Mouse (Mus musculus) intestine, postnatal 0 days (tissue): ENCODE data around the gene Kifc1. TPM values are rescaled to one million over a fixed set of nuclear protein-coding genes. Genes with fewer than 3 reads are reported as not detected.

Source experiments
- ATAC-seq: fragments of 200-750 bp; cut with Nextera tagmentation; 2 replicates; pipeline ENCODE4 v1.8.0; 2017; ENCODE audit warnings: mild to moderate bottlenecking, moderate TSS enrichment, moderate library complexity
- H3K27ac ChIP-seq: fragments of 300-500 bp; sonication (generic); 2 replicates; pipeline ENCODE4 v1.5.1; 2014; ENCODE audit warnings: mild to moderate bottlenecking, low read depth, low read length, moderate library complexity
- H3K27me3 ChIP-seq: fragments of 300-500 bp; sonication (generic); replicated peaks from 2 replicates; pipeline ENCODE4 v1.6.1; 2014; ENCODE audit warnings: low read length, mixed read lengths; ENCODE audit not compliant: control insufficient read depth, insufficient read depth
- H3K36me3 ChIP-seq: fragments of 300-500 bp; sonication (generic); 2 replicates; pipeline ENCODE4 v1.6.1; 2014; ENCODE audit warnings: mild to moderate bottlenecking, moderate library complexity; ENCODE audit not compliant: control insufficient read depth, insufficient read depth
- H3K4me1 ChIP-seq: fragments of 300-500 bp; sonication (generic); replicated peaks from 2 replicates; pipeline ENCODE4 v1.6.1; 2014; ENCODE audit warnings: antibody characterized with exemption, low read length, mixed read lengths; ENCODE audit not compliant: control insufficient read depth, insufficient read depth
- H3K4me2 ChIP-seq: fragments of 300-500 bp; sonication (generic); replicated peaks from 2 replicates; pipeline ENCODE4 v1.6.1; 2014; ENCODE audit warnings: low read depth, mild to moderate bottlenecking, moderate library complexity
- H3K4me3 ChIP-seq: fragments of 300-500 bp; sonication (generic); 2 replicates; pipeline ENCODE4 v1.5.1; 2014; ENCODE audit warnings: low read depth, low read length
- H3K9ac ChIP-seq: fragments of 300-500 bp; sonication (generic); 2 replicates; pipeline ENCODE4 v1.6.1; 2014; ENCODE audit warnings: mild to moderate bottlenecking, low read depth, low read length
- H3K9me3 ChIP-seq: fragments of 300-500 bp; sonication (generic); 2 replicates; pipeline ENCODE4 v1.6.1; 2016; ENCODE audit warnings: mixed run types; ENCODE audit not compliant: control insufficient read depth
- CTCF ChIP-seq: sonication (generic); IDR thresholded peaks from 2 replicates; pipeline ENCODE4 v1.5.1; 2016; ENCODE audit warnings: low read depth, mild to moderate bottlenecking, control low read depth, antibody characterized with exemption, moderate library complexity
- WGBS: fragments of 180-500 bp; shearing (Covaris S2); extraction: QIAGEN DNeasy Blood & Tissue Kit; methylation state at CpG from one replicate; pipeline ENCODE4 v1.1.7; 2014; 5-methylcytosine and 5-hydroxymethylcytosine counted together
- polyA plus RNA-seq: library from polyadenylated mRNA; unstranded; fragments of >200 nt; fragmentation: Nextera tagmentation; extraction: Ambion mirVana; gene quantifications from 2 replicates; pipeline ENCODE4 v1.2.1, GENCODE M21; 2015

Kifc1 gene
- polyA plus RNA-seq: 1.7 and 1.9 TPM in 2 replicates

- peak; percentile 100 for TF ChIP-seq CTCF
- H3K4me1 ChIP-seq: no peaks in the 10 kb centered on the region
- peak within 1 kb of the TSS; percentile 80 for H3K4me2 ChIP-seq
- ATAC-seq: peak; percentile 99
- H3K9ac ChIP-seq: peak within 1 kb of the TSS; percentile 40; the same call in 1 of the 2 replicates
- peak within 1 kb of the TSS; percentile 66 for H3K4me3 ChIP-seq
- H3K27me3 ChIP-seq: no peaks in the 10 kb centered on the region
- no peaks in the 10 kb centered on the region for H3K9me3 ChIP-seq
- no peak within 1 kb of the TSS for H3K27ac ChIP-seq
- WGBS: under 1% methylated on average over 49 of the region's 49 CpGs
- peaks cover under 1% of the 10 kb centered on the region; the same call in 1 of the 2 replicates for H3K36me3 ChIP-seq
Observed at GRCm38 (mm10) chr17:33890533-33891059, at the start of gene Kifc1. Kifc1 (minus strand) TSS chr17:33890661.

- Histone ChIP-seq H3K36me3 (peaks cover 27% of the 10 kb centered on the region), H3K9ac (peak overlapping the region; percentile 7; the same call in 1 of the 2 replicates), H3K9me3 (no peaks in the 10 kb centered on the region), H3K4me2 (peak overlapping the region; percentile 83; the same call in 1 of the 2 replicates), H3K4me1 (peaks cover 4% of the 10 kb centered on the region; the same call in 1 of the 2 replicates), H3K27ac (no peak overlapping the region), H3K4me3 (no peak overlapping the region), H3K27me3 (no peaks in the 10 kb centered on the region)
- TF ChIP-seq CTCF: no peak
- ATAC-seq: no peak
- 62% methylated on average over 11 of the region's 11 CpGs for WGBS
Observed at GRCm38 (mm10) chr17:33938783-33939182, 48.3 kb upstream of the Kifc1 start.

GRCm38 (mm10) chr17:33936993-33937392 lies 46.5 kb upstream of the Kifc1 start:
- no peak overlapping the region for H3K4me2 ChIP-seq
- 81% methylated on average over 15 of the region's 15 CpGs for WGBS
- no peaks in the 10 kb centered on the region for H3K27me3 ChIP-seq
- no peak overlapping the region for H3K27ac ChIP-seq
- H3K4me3 ChIP-seq: no peak overlapping the region
- no peak for ATAC-seq
- H3K9me3 ChIP-seq: no peaks in the 10 kb centered on the region
- no peak overlapping the region for H3K9ac ChIP-seq
- TF ChIP-seq CTCF: no peak
- peaks cover 33% of the 10 kb centered on the region; the same call in 1 of the 2 replicates for H3K36me3 ChIP-seq
- peaks cover 4% of the 10 kb centered on the region; the same call in 1 of the 2 replicates for H3K4me1 ChIP-seq

- ATAC-seq: no peak
- TF ChIP-seq CTCF: no peak
Observed at GRCm38 (mm10) chr17:33935422-33936055, 45.1 kb upstream of the Kifc1 start.

GRCm38 (mm10) chr17:33932970-33933369 lies 42.5 kb upstream of the Kifc1 start:
- H3K9ac ChIP-seq: no peak overlapping the region
- 93% methylated on average over 15 of the region's 15 CpGs for WGBS
- no peak overlapping the region for H3K27ac ChIP-seq
- no peaks in the 10 kb centered on the region for H3K4me1 ChIP-seq
- peaks cover 36% of the 10 kb centered on the region; the same call in 1 of the 2 replicates for H3K36me3 ChIP-seq
- no peak overlapping the region for H3K4me2 ChIP-seq
- TF ChIP-seq CTCF: no peak
- H3K27me3 ChIP-seq: no peaks in the 10 kb centered on the region
- ATAC-seq: no peak
- no peaks in the 10 kb centered on the region for H3K9me3 ChIP-seq
- no peak overlapping the region for H3K4me3 ChIP-seq

More at GRCm38 (mm10) chr17:33935422-33936055, 45.1 kb upstream of the Kifc1 start:
- H3K27ac ChIP-seq: no peak overlapping the region
- H3K4me3 ChIP-seq: no peak overlapping the region
- H3K4me1 ChIP-seq: no peaks in the 10 kb centered on the region; the same call in 1 of the 2 replicates
- no peak overlapping the region for H3K4me2 ChIP-seq
- H3K9ac ChIP-seq: no peak overlapping the region
- H3K27me3 ChIP-seq: no peaks in the 10 kb centered on the region
- H3K9me3 ChIP-seq: no peaks in the 10 kb centered on the region
- 90% methylated on average over 21 of the region's 21 CpGs for WGBS
- peaks cover 33% of the 10 kb centered on the region; the same call in 1 of the 2 replicates for H3K36me3 ChIP-seq

GRCm38 (mm10) chr17:33932448-33932847 lies 42.0 kb upstream of the Kifc1 start:
- no peak for ATAC-seq
- peaks cover 37% of the 10 kb centered on the region; the same call in 1 of the 2 replicates for H3K36me3 ChIP-seq
- WGBS: 88% methylated on average over 14 of the region's 14 CpGs
- no peaks in the 10 kb centered on the region for H3K9me3 ChIP-seq
- no peak overlapping the region for H3K4me2 ChIP-seq
- H3K4me1 ChIP-seq: no peaks in the 10 kb centered on the region
- no peaks in the 10 kb centered on the region for H3K27me3 ChIP-seq
- H3K9ac ChIP-seq: no peak overlapping the region
- H3K27ac ChIP-seq: no peak overlapping the region
- no peak overlapping the region for H3K4me3 ChIP-seq
- TF ChIP-seq CTCF: no peak
